Mouse (Mus musculus) kidney, embryonic 14.5 days (tissue): ENCODE measurements around the gene Fxyd3. TPM values are rescaled to one million over a fixed set of nuclear protein-coding genes. Genes with fewer than 3 reads are reported as not detected.

Experiments
- ATAC-seq: fragments of 200-750 bp; cut with Nextera tagmentation; 2 replicates; pipeline ENCODE4 v1.8.0; 2017; ENCODE audit warnings: moderate number of reproducible peaks, mild to moderate bottlenecking, moderate TSS enrichment, moderate library complexity; ENCODE audit not compliant: low FRiP score, low TSS enrichment
- H3K27ac ChIP-seq: fragments of 300-500 bp; sonication (generic); 2 replicates; pipeline ENCODE4 v1.5.1; 2014; ENCODE audit warnings: low read depth, mild to moderate bottlenecking, low read length, moderate library complexity, mixed read lengths
- H3K27me3 ChIP-seq: fragments of 300-500 bp; sonication (generic); 2 replicates; pipeline ENCODE4 v1.6.1; 2014; ENCODE audit warnings: mild to moderate bottlenecking, low read length; ENCODE audit not compliant: control insufficient read depth, insufficient read depth
- H3K36me3 ChIP-seq: fragments of 300-500 bp; sonication (generic); 2 replicates; pipeline ENCODE4 v1.6.1; 2014; ENCODE audit warnings: low read length, mixed read lengths; ENCODE audit not compliant: control insufficient read depth, insufficient read depth
- H3K4me1 ChIP-seq: fragments of 300-500 bp; sonication (generic); 2 replicates; pipeline ENCODE4 v1.6.1; 2014; ENCODE audit warnings: low read length, mixed read lengths; ENCODE audit not compliant: control insufficient read depth, insufficient read depth
- H3K4me2 ChIP-seq: fragments of 300-500 bp; sonication (generic); replicated peaks from 2 replicates; pipeline ENCODE4 v1.6.1; 2014; ENCODE audit warnings: low read depth, mild to moderate bottlenecking, low read length
- H3K4me3 ChIP-seq: fragments of 300-500 bp; sonication (generic); 2 replicates; pipeline ENCODE4 v1.5.1; 2014; ENCODE audit warnings: mild to moderate bottlenecking, low read length
- H3K9ac ChIP-seq: fragments of 300-500 bp; sonication (generic); 2 replicates; pipeline ENCODE4 v1.6.1; 2014; ENCODE audit warnings: low read depth, mild to moderate bottlenecking, low read length, moderate library complexity
- H3K9me3 ChIP-seq: fragments of 300-500 bp; sonication (generic); 2 replicates; pipeline ENCODE4 v1.6.1; 2016; ENCODE audit warnings: low read length; ENCODE audit not compliant: control insufficient read depth
- WGBS: fragments of 180-500 bp; shearing (Covaris S2); extraction: QIAGEN DNeasy Blood & Tissue Kit; methylation state at CpG from one replicate; pipeline ENCODE4 v1.1.7; 2014; 5-methylcytosine and 5-hydroxymethylcytosine counted together
- polyA plus RNA-seq: library from polyadenylated mRNA; unstranded; fragments of >200 nt; fragmentation: Nextera tagmentation; extraction: Ambion mirVana; gene quantifications from 2 replicates; pipeline ENCODE4 v1.2.1, GENCODE M21; 2014

The Fxyd3 gene
- polyA plus RNA-seq, 1 experiment from 2014 or later = 13.4 TPM

- Histone ChIP-seq H3K9me3 (no peaks in the 10 kb centered on the region), H3K36me3 (no peaks in the 10 kb centered on the region), H3K9ac (no peak overlapping the region), H3K4me2 (no peak overlapping the region), H3K27ac (no peak overlapping the region), H3K4me1 (peaks cover 18% of the 10 kb centered on the region; the same call in 1 of the 2 replicates), H3K27me3 (no peaks in the 10 kb centered on the region), H3K4me3 (no peak overlapping the region)
- 86% methylated on average over 14 of the region's 14 CpGs for WGBS
- no peak for ATAC-seq
These were observed 7.0 kb downstream of the Fxyd3 start for GRCm38 (mm10) chr7:31069491-31069890.

GRCm38 (mm10) chr7:31067836-31068235 lies 8.7 kb downstream of the Fxyd3 start:
- ATAC-seq = peak; percentile 13; the same call in 1 of the 2 replicates
- H3K27ac ChIP-seq = no peak overlapping the region
- 46% methylated on average over 5 of the region's 5 CpGs for WGBS

DNA sequence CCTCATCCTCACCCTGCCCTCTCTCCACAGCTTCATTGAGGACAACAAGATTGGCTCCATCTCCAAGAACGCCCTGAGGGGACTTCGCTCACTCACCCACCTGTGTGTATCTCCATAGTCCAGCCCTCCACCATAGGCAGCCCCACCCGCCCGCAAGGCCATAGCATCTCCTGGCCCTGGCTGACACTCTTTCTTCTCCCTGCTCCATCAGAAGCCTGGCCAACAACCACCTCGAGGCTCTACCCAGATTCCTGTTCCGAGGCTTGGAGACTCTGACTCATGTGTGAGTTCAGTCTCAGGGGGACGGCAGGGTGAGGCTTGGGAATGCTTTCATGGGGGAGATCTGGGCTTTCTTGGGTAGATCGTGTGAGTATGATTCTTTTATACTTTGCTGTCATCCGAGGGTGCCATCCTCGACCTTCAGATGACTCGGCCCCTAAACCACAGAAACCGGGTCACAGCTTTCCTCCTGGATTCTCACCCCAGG lies 13.4 kb downstream of the Fxyd3 start:
- Histone ChIP-seq H3K36me3 (no peaks in the 10 kb centered on the region), H3K9me3 (no peaks in the 10 kb centered on the region), H3K4me3 (no peak overlapping the region), H3K4me1 (0 out of 2 replicates have a peak, but pooled peaks cover 7% of the 10 kb centered on the region), H3K9ac (no peak overlapping the region), H3K27ac (no peak overlapping the region), H3K27me3 (no peaks in the 10 kb centered on the region), H3K4me2 (no peak overlapping the region)
- no peak for ATAC-seq
- WGBS = 86% methylated on average over 12 of the region's 12 CpGs

More at GRCm38 (mm10) chr7:31067836-31068235, 8.7 kb downstream of the Fxyd3 start:
- Histone ChIP-seq H3K36me3 (no peaks in the 10 kb centered on the region), H3K4me1 (peaks cover 16% of the 10 kb centered on the region; the same call in 1 of the 2 replicates), H3K9ac (no peak overlapping the region), H3K27me3 (no peaks in the 10 kb centered on the region), H3K4me2 (no peak overlapping the region), H3K9me3 (no peaks in the 10 kb centered on the region), H3K4me3 (no peak overlapping the region)

GRCm38 (mm10) chr7:31060621-31061010 lies 15.9 kb downstream of the Fxyd3 start:
- no peaks in the 10 kb centered on the region for H3K27me3 ChIP-seq
- no peak overlapping the region for H3K4me2 ChIP-seq
- H3K27ac ChIP-seq = no peak overlapping the region
- 0 out of 2 replicates have a peak, but pooled peaks cover 3% of the 10 kb centered on the region for H3K4me1 ChIP-seq
- H3K36me3 ChIP-seq = no peaks in the 10 kb centered on the region
- H3K4me3 ChIP-seq = no peak overlapping the region
- no peak for ATAC-seq
- no peak overlapping the region for H3K9ac ChIP-seq
- no peaks in the 10 kb centered on the region for H3K9me3 ChIP-seq
- 89% methylated on average over 7 of the region's 7 CpGs for WGBS

DNA sequence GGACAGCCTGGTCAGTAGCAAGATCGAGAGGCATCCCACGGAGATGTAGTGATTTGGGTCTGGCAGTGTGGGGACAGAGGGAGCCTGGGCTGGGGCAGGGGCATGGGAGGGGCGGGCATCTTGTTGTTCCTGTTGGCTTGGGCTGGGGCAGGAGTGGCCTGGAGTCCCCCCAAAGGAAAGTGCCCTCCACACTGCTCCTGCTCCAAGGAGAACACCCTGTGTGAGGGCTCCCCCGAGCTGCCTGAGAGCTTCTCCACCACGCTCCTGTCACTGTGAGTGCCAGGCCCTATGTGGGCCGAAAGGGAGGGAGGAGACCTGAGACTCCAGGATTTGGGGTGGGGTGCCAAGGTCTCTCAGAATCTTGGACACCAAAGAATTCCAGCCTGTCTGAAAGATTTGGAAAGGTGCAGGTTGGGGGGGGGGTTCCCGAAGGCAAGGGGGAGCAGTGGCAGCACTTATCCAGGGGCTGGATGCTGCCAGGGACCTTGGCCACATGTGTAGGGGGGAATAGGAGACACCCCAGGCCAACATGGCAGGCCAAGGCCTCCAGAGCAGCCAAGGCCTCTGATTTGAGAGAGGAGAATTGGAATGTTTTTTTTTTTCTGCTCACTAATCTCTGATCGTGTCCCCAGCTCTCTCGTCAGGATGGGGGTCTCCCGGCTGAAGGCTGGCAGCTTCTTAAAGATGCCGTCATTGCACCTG lies 16.4 kb downstream of the Fxyd3 start:
- H3K4me2 ChIP-seq = no peak overlapping the region
- H3K4me1 ChIP-seq = peaks cover 8% of the 10 kb centered on the region; the same call in 1 of the 2 replicates
- H3K4me3 ChIP-seq = no peak overlapping the region
- no peak overlapping the region for H3K27ac ChIP-seq
- H3K9ac ChIP-seq = no peak overlapping the region
- no peaks in the 10 kb centered on the region for H3K9me3 ChIP-seq
- WGBS = 71% methylated on average over 11 of the region's 11 CpGs
- no peaks in the 10 kb centered on the region for H3K27me3 ChIP-seq
- ATAC-seq = no peak
- H3K36me3 ChIP-seq = no peaks in the 10 kb centered on the region

DNA sequence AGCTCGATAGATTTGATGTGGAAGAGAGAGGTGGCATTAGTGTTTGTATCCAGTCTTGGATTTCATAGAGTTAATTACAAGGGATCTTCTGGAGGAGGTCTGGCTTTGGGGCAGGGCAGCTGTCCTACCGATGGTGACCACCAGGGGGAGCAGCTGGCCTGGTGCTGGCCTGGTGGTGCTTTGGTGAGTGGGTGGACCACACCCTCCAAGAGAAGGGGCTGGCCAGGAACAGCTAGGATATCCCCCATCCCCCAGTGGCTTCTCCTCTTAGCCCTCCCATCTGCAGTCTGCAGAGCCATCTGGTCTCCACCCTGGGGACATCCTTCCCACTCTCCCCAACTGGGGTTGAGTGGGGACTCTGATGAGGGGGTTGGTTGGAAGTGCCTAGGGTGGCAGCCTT lies 17.4 kb downstream of the Fxyd3 start, which contains the start of gene Lgi4:
Gene Lgi4 (plus strand): TSS at position 235 of the 400 bp plus-strand sequence.
- Histone ChIP-seq H3K9me3 (no peaks in the 10 kb centered on the region), H3K4me1 (peaks cover 17% of the 10 kb centered on the region), H3K27me3 (no peaks in the 10 kb centered on the region), H3K27ac (no peak within 1 kb of the TSS), H3K4me2 (no peak within 1 kb of the TSS), H3K4me3 (no peak within 1 kb of the TSS), H3K9ac (no peak within 1 kb of the TSS), H3K36me3 (no peaks in the 10 kb centered on the region)
- 0% methylated on average over 2 of the region's 2 CpGs for WGBS
- peak; percentile 63 for ATAC-seq

- Histone ChIP-seq H3K4me3 (no peak overlapping the region), H3K27ac (no peak overlapping the region), H3K9ac (no peak overlapping the region), H3K27me3 (peaks cover 3% of the 10 kb centered on the region), H3K4me1 (peaks cover 18% of the 10 kb centered on the region), H3K9me3 (no peaks in the 10 kb centered on the region), H3K4me2 (no peak overlapping the region), H3K36me3 (no peaks in the 10 kb centered on the region)
- WGBS = 87% methylated on average over 6 of the region's 6 CpGs
- ATAC-seq = no peak
These were observed 18.3 kb downstream of the Fxyd3 start for GRCm38 (mm10) chr7:31058211-31058610.

DNA sequence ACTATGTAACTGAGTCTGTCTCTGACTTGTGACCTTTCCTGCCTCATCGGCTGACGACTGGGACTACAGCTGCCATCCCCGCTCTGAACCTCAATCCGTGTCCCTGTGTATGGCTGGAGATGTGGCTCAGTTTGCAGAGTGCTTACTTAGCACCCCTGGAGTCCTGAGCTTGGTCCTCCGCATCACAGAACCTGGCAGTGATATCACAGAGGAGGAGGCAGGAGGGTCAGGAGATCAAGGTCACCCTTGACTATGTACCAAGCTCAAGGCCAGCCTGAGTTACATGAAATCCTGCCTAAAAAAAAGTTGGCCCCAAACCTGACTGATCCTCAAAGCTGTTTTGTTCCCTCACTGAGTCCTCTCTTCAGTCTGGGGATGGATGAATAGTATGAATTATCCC lies 18.8 kb downstream of the Fxyd3 start:
- H3K36me3 ChIP-seq = no peaks in the 10 kb centered on the region
- H3K27ac ChIP-seq = no peak overlapping the region
- no peak overlapping the region; the same call in 1 of the 2 replicates for H3K9ac ChIP-seq
- H3K4me3 ChIP-seq = no peak overlapping the region
- no peaks in the 10 kb centered on the region for H3K9me3 ChIP-seq
- peaks cover 20% of the 10 kb centered on the region for H3K4me1 ChIP-seq
- peaks cover 7% of the 10 kb centered on the region for H3K27me3 ChIP-seq
- 52% methylated on average over 5 of the region's 5 CpGs for WGBS
- no peak overlapping the region for H3K4me2 ChIP-seq
- ATAC-seq = no peak

DNA sequence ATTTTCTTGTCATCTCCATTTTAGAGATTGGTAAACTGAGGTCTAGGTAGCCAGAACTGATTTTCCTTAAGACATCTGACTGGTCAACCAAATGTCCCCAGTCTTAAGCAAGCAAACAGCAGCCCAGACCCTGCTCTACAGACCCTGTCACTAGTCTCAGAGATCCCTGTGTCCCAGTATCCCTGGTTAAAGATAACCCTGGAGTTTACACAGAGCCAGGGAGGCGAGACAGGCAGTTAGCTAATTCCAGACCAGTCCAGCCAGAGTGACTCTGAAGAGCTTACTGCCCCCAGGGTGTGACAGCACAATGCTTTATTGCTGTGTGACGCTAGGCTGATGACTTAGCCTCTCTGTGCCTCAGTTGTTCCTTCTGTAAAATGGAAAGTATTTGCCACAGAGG lies 19.4 kb downstream of the Fxyd3 start, which contains the start of gene Fxyd1:
Gene Fxyd1 (minus strand): TSS at position 129 of the 400 bp plus-strand sequence.
- Histone ChIP-seq H3K4me3 (no peak within 1 kb of the TSS), H3K4me1 (peaks cover 27% of the 10 kb centered on the region), H3K36me3 (no peaks in the 10 kb centered on the region), H3K27ac (no peak within 1 kb of the TSS), H3K4me2 (no peak within 1 kb of the TSS), H3K9ac (no peak within 1 kb of the TSS; the same call in 1 of the 2 replicates), H3K27me3 (peaks cover 14% of the 10 kb centered on the region), H3K9me3 (no peaks in the 10 kb centered on the region)
- WGBS = 61% methylated on average over 2 of the region's 2 CpGs
- ATAC-seq = no peak
